Mouse (Mus musculus): ENCODE results near the gene Pgghg. TPM values are rescaled to one million over a fixed set of nuclear protein-coding genes. Genes with fewer than 3 reads are reported as not detected.

The Pgghg gene
- total and polyA plus RNA-seq, 3 experiments = 3.0 to 7.2 TPM; not detected in 1

- no peak for TF ChIP-seq ETS1 (IDR thresholded peaks at IDR 0.05; ENCODE audit: low read depth, low read length)
- Histone ChIP-seq H3K9me3 (replicated peaks; ENCODE audit: insufficient read depth, low read length) (no peaks in the 10 kb centered on the region), H3K9ac (ENCODE audit: control insufficient read depth, low read depth, low read length, poor library complexity, severe bottlenecking) (no peak overlapping the region), H3K79me2 (ENCODE audit: control insufficient read depth, insufficient read depth, low read length, poor library complexity) (peaks cover 6% of the 10 kb centered on the region), H3K27me3 (ENCODE audit: control insufficient read depth in 1 of 2, insufficient read depth in 2 of 2, low read length in 2 of 2) (peaks cover 3 to 6% of the 10 kb centered on the region in 2 experiments), H3K27ac (ENCODE audit: control insufficient read depth, low read depth, low read length) (no peak overlapping the region), H3K36me3 (ENCODE audit: control insufficient read depth in 1 of 2, insufficient read depth in 2 of 2, low read length in 2 of 2) (no peaks in the 10 kb centered on the region), H3K4me1 (ENCODE audit: control insufficient read depth in 1 of 2, insufficient read depth in 2 of 2, low read length in 2 of 2) (peaks cover 0 to 7% of the 10 kb centered on the region in 2 experiments; a peak in 1 of 4 replicates), H3K4me3 (ENCODE audit: control insufficient read depth in 1 of 2, insufficient read depth in 1 of 2, low read depth in 2 of 2, low read length in 2 of 2) (no peak overlapping the region)
- DNase-seq (ENCODE audit: low read depth, low spot score) = no peak
Observed at GRCm38 (mm10) chr7:140960026-140960425, 18.8 kb downstream of the Pgghg start.

GRCm38 (mm10) chr7:140961416-140961815 lies 20.2 kb downstream of the Pgghg start:
- no peak for TF ChIP-seq MEF2A (IDR thresholded peaks at IDR 0.05; ENCODE audit: extremely low read depth, insufficient replicate concordance, low read depth, low read length, poor library complexity, severe bottlenecking)
- TF ChIP-seq SIN3A (IDR thresholded peaks at IDR 0.05; ENCODE audit: low read length) = no peak
- no peaks in the 10 kb centered on the region for H3K79me2 ChIP-seq (ENCODE audit: control insufficient read depth, insufficient read depth, low read length, poor library complexity)

GRCm38 (mm10) chr7:140962733-140963132 lies 21.5 kb downstream of the Pgghg start:
- TF ChIP-seq RAD21 (IDR thresholded peaks at IDR 0.05; ENCODE audit: low read depth, low read length) = no peak
- TF ChIP-seq HCFC1 (IDR thresholded peaks at IDR 0.05; ENCODE audit: low read depth, low read length) = no peak
- TF ChIP-seq ZC3H11A (IDR thresholded peaks at IDR 0.05; ENCODE audit: low read depth, low read length) = no peak
- no peak for TF ChIP-seq POLR2AphosphoS2 (IDR thresholded peaks at IDR 0.05; ENCODE audit: low read length)
- TF ChIP-seq ZMIZ1 (IDR thresholded peaks at IDR 0.05; ENCODE audit: low read depth, low read length) = no peak
- no peak for TF ChIP-seq EP300 (IDR thresholded peaks at IDR 0.05; ENCODE audit: low read depth in 1 of 2, low read length in 2 of 2)
- no peak for TF ChIP-seq CHD1 (IDR thresholded peaks at IDR 0.05; ENCODE audit: low read depth, low read length)
- TF ChIP-seq MAX (IDR thresholded peaks at IDR 0.05; ENCODE audit: low read length) = no peak
- no peak for TF ChIP-seq MEF2A (IDR thresholded peaks at IDR 0.05; ENCODE audit: extremely low read depth, insufficient replicate concordance, low read depth, low read length, poor library complexity, severe bottlenecking)
- TF ChIP-seq USF2 (IDR thresholded peaks at IDR 0.05; ENCODE audit: borderline replicate concordance in 1 of 2, insufficient read depth in 1 of 2, low read depth in 1 of 2, low read length in 2 of 2) = no peak
- no peak for TF ChIP-seq MYC (IDR thresholded peaks at IDR 0.05; ENCODE audit: low read depth, low read length)
- TF ChIP-seq CHD2 (IDR thresholded peaks at IDR 0.05; ENCODE audit: low read length) = no peak
- TF ChIP-seq UBTF (IDR thresholded peaks at IDR 0.05; ENCODE audit: borderline replicate concordance, insufficient read depth, low read depth, low read length) = no peak
- Histone ChIP-seq H3K79me2 (ENCODE audit: control insufficient read depth, insufficient read depth, low read length, poor library complexity) (no peaks in the 10 kb centered on the region), H3K27ac (ENCODE audit: control insufficient read depth, low read depth, low read length) (no peak overlapping the region), H3K4me1 (ENCODE audit: control insufficient read depth in 1 of 2, insufficient read depth in 2 of 2, low read length in 2 of 2) (no peaks in the 10 kb centered on the region), H3K36me3 (ENCODE audit: control insufficient read depth in 1 of 2, insufficient read depth in 2 of 2, low read length in 2 of 2) (no peaks in the 10 kb centered on the region), H3K27me3 (ENCODE audit: control insufficient read depth in 1 of 2, insufficient read depth in 2 of 2, low read length in 2 of 2) (peaks cover 6 to 7% of the 10 kb centered on the region in 2 experiments), H3K9me3 (replicated peaks; ENCODE audit: insufficient read depth, low read length) (no peaks in the 10 kb centered on the region), H3K4me3 (ENCODE audit: control insufficient read depth in 1 of 2, insufficient read depth in 1 of 2, low read depth in 2 of 2, low read length in 2 of 2) (no peak overlapping the region), H3K9ac (ENCODE audit: control insufficient read depth, low read depth, low read length, poor library complexity, severe bottlenecking) (no peak overlapping the region)
- DNase-seq (ENCODE audit: low read depth, low spot score) = no peak

More at GRCm38 (mm10) chr7:140961416-140961815, 20.2 kb downstream of the Pgghg start:
- H3K9ac ChIP-seq (ENCODE audit: control insufficient read depth, low read depth, low read length, poor library complexity, severe bottlenecking) = no peak overlapping the region
- DNase-seq (ENCODE audit: low read depth, low spot score) = no peak
- peaks cover 0 to 3% of the 10 kb centered on the region in 2 experiments; a peak in 1 of 4 replicates for H3K4me1 ChIP-seq (ENCODE audit: control insufficient read depth in 1 of 2, insufficient read depth in 2 of 2, low read length in 2 of 2)
- no peaks in the 10 kb centered on the region for H3K9me3 ChIP-seq (replicated peaks; ENCODE audit: insufficient read depth, low read length)
- no peaks in the 10 kb centered on the region for H3K36me3 ChIP-seq (ENCODE audit: control insufficient read depth in 1 of 2, insufficient read depth in 2 of 2, low read length in 2 of 2)
- peaks cover 4 to 7% of the 10 kb centered on the region in 2 experiments for H3K27me3 ChIP-seq (ENCODE audit: control insufficient read depth in 1 of 2, insufficient read depth in 2 of 2, low read length in 2 of 2)
- H3K4me3 ChIP-seq (ENCODE audit: control insufficient read depth in 1 of 2, insufficient read depth in 1 of 2, low read depth in 2 of 2, low read length in 2 of 2) = no peak overlapping the region
- no peak overlapping the region for H3K27ac ChIP-seq (ENCODE audit: control insufficient read depth, low read depth, low read length)

Data from MEL (cell line).